Mouse (Mus musculus) small intestine, adult 2 months (tissue): ENCODE results near the gene 4930404N11Rik.

Experiments used
- CTCF ChIP-seq: fragments of 200-500 bp; IDR thresholded peaks from 2 replicates; pipeline ENCODE4 v1.5.1; 2012; ENCODE audit warnings: low read depth, mild to moderate bottlenecking, control low read depth, inconsistent platforms, low read length, moderate library complexity, mixed read lengths; ENCODE audit not compliant: insufficient replicate concordance, insufficient read length; ENCODE audit errors: extremely low read depth
- POLR2A ChIP-seq: fragments of 200-500 bp; IDR thresholded peaks from 2 replicates; pipeline ENCODE4 v1.6.1; 2012; ENCODE audit warnings: low read depth, mild to moderate bottlenecking, control low read depth, inconsistent platforms, low read length, moderate library complexity

DNA sequence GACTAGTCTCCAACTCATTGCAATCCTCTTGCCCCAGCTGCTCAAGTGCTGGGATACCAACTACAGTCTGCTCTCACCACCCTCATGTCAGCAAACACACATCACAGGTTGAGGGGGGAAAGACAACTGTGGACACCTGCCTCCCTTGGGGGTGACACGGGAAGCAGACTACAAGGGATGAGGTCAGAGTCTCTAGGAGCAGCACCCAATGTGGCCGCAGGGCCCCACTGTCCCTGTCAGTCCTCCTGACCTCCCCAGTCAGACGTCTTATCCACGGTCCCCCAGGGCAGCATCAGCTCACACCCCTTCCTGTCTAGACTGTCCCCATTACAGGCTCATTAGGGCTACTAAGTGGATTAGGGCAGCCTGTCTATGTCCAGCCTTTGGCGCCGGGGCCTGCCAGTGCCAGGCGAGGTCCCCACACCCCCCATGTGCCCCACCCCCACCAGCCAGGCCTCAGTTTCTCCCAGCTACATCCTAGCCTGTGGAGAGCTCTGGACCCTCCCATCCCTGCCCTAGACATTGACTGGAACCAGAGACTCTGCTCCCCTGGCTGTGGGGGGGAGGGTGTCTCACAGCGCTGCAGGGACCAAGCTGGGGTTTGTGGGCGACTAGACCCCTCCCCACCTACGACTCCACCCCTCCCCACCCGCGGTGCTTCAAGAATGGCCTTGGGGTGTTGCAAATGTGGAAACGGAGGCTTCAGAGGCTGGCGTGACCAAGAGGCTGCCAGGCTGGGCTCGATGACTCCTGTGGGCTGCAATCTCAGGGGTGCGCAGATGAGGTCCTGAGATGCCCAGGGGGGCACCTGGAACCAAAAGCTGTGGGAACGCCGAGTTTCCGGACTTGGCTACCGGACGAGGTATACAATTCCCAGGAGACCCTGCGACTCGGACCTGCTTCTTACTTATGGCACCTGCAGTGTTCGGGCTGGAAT, 41.2 kb upstream of the 4930404N11Rik start:
- TF ChIP-seq CTCF (no peak), POLR2A (no peak)
